Mouse (Mus musculus): ENCODE results near the gene Sema4g. TPM values are rescaled to one million over a fixed set of nuclear protein-coding genes. Genes with fewer than 3 reads are reported as not detected.
A peak's percentile ranks its signal among the peaks of the same experiment; 100 is the strongest.

Sema4g gene
- polyA plus RNA-seq (2015; fragmentation: Nextera tagmentation; extraction: Ambion mirVana): 3.2 and 3.7 TPM in 2 replicates

DNA sequence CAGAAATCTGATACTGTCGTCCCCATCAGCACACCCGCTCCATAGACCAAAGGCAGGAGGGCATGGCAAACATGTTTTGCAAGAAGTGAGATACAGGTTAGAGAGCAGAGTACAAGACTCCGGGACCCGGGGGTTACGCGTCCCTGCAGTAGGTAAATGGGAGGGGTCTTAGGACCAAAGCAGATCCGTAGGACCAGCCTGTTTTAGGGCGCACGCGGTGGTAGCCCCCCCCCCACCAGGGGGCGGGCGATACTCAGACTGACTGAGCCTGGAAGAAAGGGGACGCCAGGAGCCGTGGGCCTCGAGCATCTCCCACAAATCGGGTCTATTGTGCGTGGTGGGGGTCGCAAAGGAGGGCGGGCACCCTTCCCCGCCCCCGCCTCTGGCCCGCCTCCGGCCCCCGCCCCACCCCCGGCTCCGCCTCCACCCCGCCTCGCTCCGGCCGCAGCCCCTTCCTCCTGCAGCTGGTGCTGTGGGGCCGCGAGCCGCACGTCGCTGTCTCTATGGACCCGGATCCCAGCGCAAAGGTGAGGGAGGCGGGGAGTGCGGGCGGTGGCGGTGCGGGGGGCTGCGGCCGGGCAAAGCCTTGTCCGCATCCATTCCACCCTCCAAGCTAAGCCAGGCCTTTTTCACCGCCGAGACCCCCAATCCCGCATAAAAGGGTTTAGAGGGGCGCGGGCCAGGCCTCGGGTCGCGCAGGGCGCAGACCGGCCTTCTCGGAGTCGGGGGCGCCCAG, at the start of gene Sema4g:
Sema4g (plus strand) TSS at position 271 of the 736 bp plus-strand sequence.
- peak within 1 kb of the TSS; percentile 44; the same call in 1 of the 2 replicates for H3K27ac ChIP-seq

DNA sequence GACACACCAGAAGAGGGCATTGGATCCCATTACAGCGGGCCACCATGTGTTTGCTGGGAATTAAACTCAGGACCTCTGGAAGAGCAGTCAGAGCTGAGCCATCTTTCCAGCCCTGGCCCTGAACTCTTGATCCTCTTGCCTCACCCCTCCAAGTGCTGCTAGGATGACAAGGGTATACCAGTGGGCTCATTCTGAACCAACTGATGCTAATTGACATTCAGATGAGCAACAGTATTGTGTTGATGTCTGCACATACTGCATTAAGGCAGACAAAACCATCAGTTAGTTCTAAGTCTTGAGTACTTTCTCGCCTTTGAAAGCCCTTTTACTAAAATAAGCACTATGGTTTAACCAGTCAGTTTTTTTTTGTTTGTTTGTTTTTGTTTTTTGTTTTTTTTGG, 29.3 kb upstream of the Sema4g start:
- Histone ChIP-seq H3K27me3 (ENCODE audit: insufficient read depth, low read length) (no peaks in the 10 kb centered on the region), H3K9ac (ENCODE audit: low read depth, low read length) (no peak overlapping the region), H3K36me3 (ENCODE audit: insufficient read depth, low read length) (peaks cover 59% of the 10 kb centered on the region), H3K9me3 (replicated peaks; ENCODE audit: low read length) (no peaks in the 10 kb centered on the region), H3K4me3 (replicated peaks; ENCODE audit: low read depth, low read length) (no peak overlapping the region), H3K27ac (no peak overlapping the region), H3K4me2 (ENCODE audit: low read length) (no peak overlapping the region), H3K4me1 (replicated peaks; ENCODE audit: insufficient read depth, low read length) (no peaks in the 10 kb centered on the region)
- DNase-seq (ENCODE audit: low spot score): no peak
- WGBS: 95% methylated on average over 2 of the region's 2 CpGs
- ATAC-seq (replicated peaks; ENCODE audit: low FRiP score, low read depth): no peak
- no peak for TF ChIP-seq CTCF (IDR thresholded peaks at IDR 0.05; ENCODE audit: low read depth)

More for the DNA sequence above, at the start of gene Sema4g:
- Histone ChIP-seq H3K9ac (ENCODE audit: low read depth, low read length) (peak within 1 kb of the TSS; percentile 73), H3K36me3 (ENCODE audit: insufficient read depth, low read length) (0 out of 2 replicates have a peak, but pooled peaks cover under 1% of the 10 kb centered on the region), H3K4me2 (ENCODE audit: low read length) (peak within 1 kb of the TSS; percentile 97), H3K4me1 (replicated peaks; ENCODE audit: insufficient read depth, low read length) (0 out of 2 replicates have a peak, but pooled peaks cover 17% of the 10 kb centered on the region), H3K27me3 (ENCODE audit: insufficient read depth, low read length) (no peaks in the 10 kb centered on the region), H3K9me3 (replicated peaks; ENCODE audit: low read length) (no peaks in the 10 kb centered on the region), H3K4me3 (replicated peaks; ENCODE audit: low read depth, low read length) (peak within 1 kb of the TSS; percentile 64)
- WGBS: under 1% methylated on average over 52 of the region's 58 CpGs
- DNase-seq (ENCODE audit: low spot score): peak; percentile 54
- peak; percentile 35 for ATAC-seq (replicated peaks; ENCODE audit: low FRiP score, low read depth)
- peak; percentile 52 for TF ChIP-seq CTCF (IDR thresholded peaks at IDR 0.05; ENCODE audit: low read depth)

DNA sequence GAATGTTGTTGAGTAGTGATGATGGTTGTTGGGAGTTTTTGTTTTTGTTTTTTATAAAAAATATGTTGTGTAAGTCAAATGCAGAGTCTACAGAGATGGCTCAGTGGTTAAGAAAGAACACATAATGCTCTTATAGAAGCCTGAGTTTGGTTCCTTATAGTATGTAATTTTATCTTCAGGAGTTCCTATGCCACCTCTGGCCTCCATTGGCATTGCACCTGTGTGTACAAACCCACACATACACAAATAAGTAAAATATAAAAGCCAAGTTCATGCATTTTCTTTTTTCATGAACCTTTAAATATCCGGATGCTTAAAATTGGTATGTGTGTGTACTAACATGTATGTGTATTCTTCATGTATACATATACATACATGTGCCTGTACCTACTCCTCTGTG, 22.9 kb upstream of the Sema4g start:
- 95% methylated on average over 1 of the region's 1 CpGs for WGBS
- ATAC-seq (replicated peaks; ENCODE audit: low FRiP score, low read depth): no peak
- H3K4me3 ChIP-seq (replicated peaks; ENCODE audit: low read depth, low read length): no peak overlapping the region

DNA sequence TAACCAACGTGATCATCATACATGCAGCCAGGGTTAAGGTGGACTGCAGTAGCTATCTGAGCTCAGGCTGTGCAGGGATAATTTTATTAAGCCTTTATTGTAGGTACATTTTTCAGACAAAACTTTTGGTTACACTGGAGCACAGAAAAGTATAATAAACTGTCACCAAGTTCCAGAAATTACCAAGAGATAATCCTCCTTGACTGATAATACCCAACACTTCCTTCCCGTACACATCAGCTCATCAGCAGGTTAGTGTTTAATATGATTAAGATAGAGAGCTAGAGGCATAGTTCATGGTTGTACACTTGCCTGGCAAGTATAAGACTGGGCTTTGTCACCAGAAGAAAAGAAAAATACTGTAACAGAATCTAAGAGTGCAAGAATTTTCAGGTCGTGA, 20.6 kb upstream of the Sema4g start:
- Histone ChIP-seq H3K36me3 (ENCODE audit: insufficient read depth, low read length) (peaks cover 75% of the 10 kb centered on the region), H3K4me3 (replicated peaks; ENCODE audit: low read depth, low read length) (no peak overlapping the region), H3K9me3 (replicated peaks; ENCODE audit: low read length) (no peaks in the 10 kb centered on the region), H3K27ac (no peak overlapping the region), H3K4me1 (replicated peaks; ENCODE audit: insufficient read depth, low read length) (no peaks in the 10 kb centered on the region), H3K27me3 (ENCODE audit: insufficient read depth, low read length) (no peaks in the 10 kb centered on the region), H3K9ac (ENCODE audit: low read depth, low read length) (no peak overlapping the region), H3K4me2 (ENCODE audit: low read length) (no peak overlapping the region)
- no peak for DNase-seq (ENCODE audit: low spot score)
- 83% methylated on average over 3 of the region's 3 CpGs for WGBS
- no peak for TF ChIP-seq CTCF (IDR thresholded peaks at IDR 0.05; ENCODE audit: low read depth)
- no peak for ATAC-seq (replicated peaks; ENCODE audit: low FRiP score, low read depth)

More for the DNA sequence above, 22.9 kb upstream of the Sema4g start:
- no peaks in the 10 kb centered on the region for H3K9me3 ChIP-seq (replicated peaks; ENCODE audit: low read length)
- 0 out of 2 replicates have a peak, but pooled peaks have one; percentile 6 for TF ChIP-seq CTCF (IDR thresholded peaks at IDR 0.05; ENCODE audit: low read depth)
- H3K36me3 ChIP-seq (ENCODE audit: insufficient read depth, low read length): peaks cover 73% of the 10 kb centered on the region
- no peaks in the 10 kb centered on the region for H3K27me3 ChIP-seq (ENCODE audit: insufficient read depth, low read length)
- H3K27ac ChIP-seq: no peak overlapping the region
- no peaks in the 10 kb centered on the region for H3K4me1 ChIP-seq (replicated peaks; ENCODE audit: insufficient read depth, low read length)
- DNase-seq (ENCODE audit: low spot score): no peak
- H3K9ac ChIP-seq (ENCODE audit: low read depth, low read length): no peak overlapping the region
- H3K4me2 ChIP-seq (ENCODE audit: low read length): no peak overlapping the region

DNA sequence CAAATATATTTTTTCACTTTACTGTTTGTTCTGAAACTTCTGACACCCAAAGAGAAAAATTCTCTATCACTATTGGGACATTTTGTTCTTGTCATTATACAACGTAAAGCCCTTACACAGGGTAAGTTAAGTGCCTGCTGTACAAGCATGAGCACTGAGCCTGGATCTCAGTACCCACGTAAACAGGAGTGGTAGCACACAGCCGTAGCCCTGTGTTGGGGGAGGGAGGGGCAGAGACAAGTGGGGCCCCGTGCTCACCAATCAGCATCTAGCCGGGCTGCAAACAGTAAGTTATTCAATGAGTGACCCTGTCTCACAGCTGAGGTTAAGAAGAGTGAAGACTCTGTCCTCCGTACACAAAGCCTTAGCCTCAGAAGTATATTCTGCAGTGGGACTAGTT, 12.3 kb upstream of the Sema4g start:
- Histone ChIP-seq H3K4me1 (replicated peaks; ENCODE audit: insufficient read depth, low read length) (no peaks in the 10 kb centered on the region), H3K27ac (no peak overlapping the region), H3K4me2 (ENCODE audit: low read length) (no peak overlapping the region), H3K9me3 (replicated peaks; ENCODE audit: low read length) (no peaks in the 10 kb centered on the region), H3K27me3 (ENCODE audit: insufficient read depth, low read length) (no peaks in the 10 kb centered on the region), H3K9ac (ENCODE audit: low read depth, low read length) (no peak overlapping the region), H3K36me3 (ENCODE audit: insufficient read depth, low read length) (peaks cover 83% of the 10 kb centered on the region), H3K4me3 (replicated peaks; ENCODE audit: low read depth, low read length) (no peak overlapping the region)
- 83% methylated on average over 6 of the region's 6 CpGs for WGBS
- no peak for DNase-seq (ENCODE audit: low spot score)
- no peak for TF ChIP-seq CTCF (IDR thresholded peaks at IDR 0.05; ENCODE audit: low read depth)
- ATAC-seq (replicated peaks; ENCODE audit: low FRiP score, low read depth): no peak

DNA sequence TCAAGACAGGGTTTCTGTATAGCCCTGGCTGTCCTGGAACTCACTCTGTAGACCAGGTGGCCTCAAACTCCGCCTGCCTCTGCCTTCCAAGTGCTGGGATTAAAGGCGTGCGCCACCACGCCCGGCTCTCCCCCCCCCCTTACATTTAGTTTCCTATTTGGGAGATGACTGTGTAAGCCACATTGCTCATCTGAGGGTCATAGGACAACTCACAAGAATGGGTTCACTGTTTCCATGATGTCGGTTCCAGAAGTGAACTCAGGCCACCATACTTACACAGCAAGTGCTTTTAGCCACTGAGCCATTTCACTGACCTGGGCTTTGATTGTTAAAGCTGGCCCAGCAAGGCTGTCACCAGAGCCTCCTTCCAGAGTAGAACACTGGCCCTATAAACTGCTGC, 11.8 kb upstream of the Sema4g start:
- Histone ChIP-seq H3K9me3 (replicated peaks; ENCODE audit: low read length) (no peaks in the 10 kb centered on the region), H3K27me3 (ENCODE audit: insufficient read depth, low read length) (no peaks in the 10 kb centered on the region), H3K36me3 (ENCODE audit: insufficient read depth, low read length) (peaks cover 81% of the 10 kb centered on the region), H3K4me2 (ENCODE audit: low read length) (no peak overlapping the region), H3K27ac (no peak overlapping the region), H3K4me1 (replicated peaks; ENCODE audit: insufficient read depth, low read length) (no peaks in the 10 kb centered on the region), H3K4me3 (replicated peaks; ENCODE audit: low read depth, low read length) (no peak overlapping the region), H3K9ac (ENCODE audit: low read depth, low read length) (no peak overlapping the region)
- no peak for ATAC-seq (replicated peaks; ENCODE audit: low FRiP score, low read depth)
- no peak for TF ChIP-seq CTCF (IDR thresholded peaks at IDR 0.05; ENCODE audit: low read depth)
- WGBS: 81% methylated on average over 6 of the region's 6 CpGs
- DNase-seq (ENCODE audit: low spot score): no peak
